Mouse (Mus musculus): Measurements from ENCODE around the gene Mrpl17. TPM values are rescaled to one million over a fixed set of nuclear protein-coding genes. Genes with fewer than 3 reads are reported as not detected.

Mrpl17 gene
- polyA plus RNA-seq, 1 experiment = 554 TPM

DNA sequence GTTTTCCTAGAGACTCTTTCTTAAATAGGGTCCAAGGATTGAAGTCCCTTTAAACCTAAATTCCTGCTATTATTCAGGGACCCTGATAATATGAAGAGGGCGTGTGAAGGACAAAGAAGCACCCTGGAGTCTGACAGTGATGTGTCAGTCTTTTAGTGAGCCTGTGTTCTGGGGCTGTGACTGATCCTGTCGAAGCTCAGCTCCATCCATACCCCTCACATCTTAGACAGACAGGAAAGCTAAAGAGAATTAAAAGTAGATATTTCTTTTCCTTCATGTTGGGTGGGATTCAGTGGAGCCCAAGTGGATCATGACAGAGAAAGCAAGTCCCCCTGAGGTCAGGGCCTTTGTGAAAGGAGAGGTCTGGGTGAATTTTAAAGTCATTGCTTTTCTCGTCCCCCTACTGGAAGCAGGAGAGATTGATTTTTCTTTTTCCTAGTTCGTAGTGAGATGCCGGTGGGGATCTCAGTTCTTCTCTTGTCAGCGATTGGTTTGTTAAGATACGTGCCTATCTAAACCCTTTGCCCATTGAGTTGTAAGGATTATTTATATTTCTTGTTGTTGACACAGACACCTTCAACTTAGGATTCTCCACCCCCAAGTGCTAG lies 15.0 kb downstream of the Mrpl17 start:
- Histone ChIP-seq H3K79me3 (ENCODE audit: low read depth) (no peaks in the 10 kb centered on the region), H3ac (ENCODE audit: control insufficient read depth, insufficient read length, low read depth) (no peak overlapping the region), H3K4me3 (ENCODE audit: insufficient read depth, poor library complexity, severe bottlenecking) (no peak overlapping the region), H3K79me2 (ENCODE audit: control insufficient read depth, insufficient read depth) (no peaks in the 10 kb centered on the region), H3K36me3 (ENCODE audit: control insufficient read depth, insufficient read depth) (no peaks in the 10 kb centered on the region), H3K27me3 (ENCODE audit: control insufficient read depth, insufficient read depth, insufficient read length) (peaks cover 4% of the 10 kb centered on the region)
- TF ChIP-seq MAX (IDR thresholded peaks at IDR 0.05) = no peak

DNA sequence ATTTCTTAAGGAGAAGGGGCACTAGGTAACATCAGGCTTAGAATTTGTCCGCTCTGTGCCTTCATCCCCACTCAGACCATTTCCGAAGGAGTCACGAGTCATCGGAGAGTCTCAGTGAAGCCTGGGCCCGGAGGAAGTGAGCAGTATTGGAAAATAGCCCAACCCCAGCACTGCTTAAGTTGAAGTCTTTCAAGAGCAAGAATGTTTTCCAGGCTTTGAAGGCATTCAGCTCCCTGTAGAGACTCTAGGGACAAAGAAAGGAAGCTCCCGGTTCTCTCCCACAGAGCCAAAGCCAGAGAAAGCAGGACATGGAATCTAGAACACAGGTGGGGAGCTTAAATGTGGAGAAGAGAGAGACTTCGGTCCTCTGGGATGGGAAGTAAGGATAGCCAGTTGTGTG lies 17.2 kb downstream of the Mrpl17 start:
- no peaks in the 10 kb centered on the region for H3K36me3 ChIP-seq (ENCODE audit: control insufficient read depth, insufficient read depth)
- no peaks in the 10 kb centered on the region for H3K79me2 ChIP-seq (ENCODE audit: control insufficient read depth, insufficient read depth)
- H3ac ChIP-seq (ENCODE audit: control insufficient read depth, insufficient read length, low read depth) = no peak overlapping the region
- no peaks in the 10 kb centered on the region for H3K27me3 ChIP-seq (ENCODE audit: control insufficient read depth, insufficient read depth, insufficient read length)
- H3K79me3 ChIP-seq (ENCODE audit: low read depth) = no peaks in the 10 kb centered on the region
- H3K4me3 ChIP-seq (ENCODE audit: insufficient read depth, poor library complexity, severe bottlenecking) = no peak overlapping the region
- TF ChIP-seq CTCF (IDR thresholded peaks at IDR 0.05; ENCODE audit: control insufficient read depth, insufficient read depth, insufficient read length) = no peak
- TF ChIP-seq MAX (IDR thresholded peaks at IDR 0.05) = no peak
- no peak for TF ChIP-seq CEBPB (IDR thresholded peaks at IDR 0.05; ENCODE audit: low read depth)
- TF ChIP-seq MYOD1 (IDR thresholded peaks at IDR 0.05; ENCODE audit: control insufficient read depth, insufficient read length, low read depth) = no peak
- no peak for TF ChIP-seq FOSL1 (IDR thresholded peaks at IDR 0.05; ENCODE audit: insufficient read depth, low read length, poor library complexity, severe bottlenecking)

DNA sequence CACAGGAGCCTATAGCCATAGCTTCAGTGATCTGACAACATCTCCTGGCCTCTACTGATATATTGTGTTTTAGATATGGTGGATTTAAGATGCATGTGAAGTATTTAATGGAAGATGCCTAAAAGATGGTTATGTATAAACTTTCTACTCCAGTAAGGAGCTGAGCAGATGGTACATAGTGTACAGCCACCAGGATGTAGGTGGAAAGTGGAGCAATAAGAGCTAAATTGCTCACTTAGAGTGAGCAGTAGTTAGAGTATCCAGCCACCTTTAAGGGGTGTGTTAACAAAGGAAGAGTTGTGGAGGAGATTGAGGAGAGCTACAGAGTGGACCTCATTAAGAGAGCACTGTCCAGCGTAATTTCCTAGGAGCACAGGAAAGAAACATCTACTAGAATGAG lies 19.8 kb downstream of the Mrpl17 start:
- Histone ChIP-seq H3K79me3 (ENCODE audit: low read depth) (no peaks in the 10 kb centered on the region), H3K79me2 (ENCODE audit: control insufficient read depth, insufficient read depth) (no peaks in the 10 kb centered on the region), H3ac (ENCODE audit: control insufficient read depth, insufficient read length, low read depth) (no peak overlapping the region), H3K4me3 (ENCODE audit: insufficient read depth, poor library complexity, severe bottlenecking) (no peak overlapping the region), H3K27me3 (ENCODE audit: control insufficient read depth, insufficient read depth, insufficient read length) (peaks cover 6% of the 10 kb centered on the region), H3K36me3 (ENCODE audit: control insufficient read depth, insufficient read depth) (no peaks in the 10 kb centered on the region)
- TF ChIP-seq USF1 (IDR thresholded peaks at IDR 0.05; ENCODE audit: low read depth) (no peak), CTCF (IDR thresholded peaks at IDR 0.05; ENCODE audit: control insufficient read depth, insufficient read depth, insufficient read length) (no peak), MAX (IDR thresholded peaks at IDR 0.05) (no peak), FOSL1 (IDR thresholded peaks at IDR 0.05; ENCODE audit: insufficient read depth, low read length, poor library complexity, severe bottlenecking) (no peak), MYOG (IDR thresholded peaks at IDR 0.05; ENCODE audit: control insufficient read depth, extremely low read depth, insufficient read length) (no peak), CEBPB (IDR thresholded peaks at IDR 0.05; ENCODE audit: low read depth) (no peak), MYOD1 (IDR thresholded peaks at IDR 0.05; ENCODE audit: control insufficient read depth, insufficient read length, low read depth) (no peak)

DNA sequence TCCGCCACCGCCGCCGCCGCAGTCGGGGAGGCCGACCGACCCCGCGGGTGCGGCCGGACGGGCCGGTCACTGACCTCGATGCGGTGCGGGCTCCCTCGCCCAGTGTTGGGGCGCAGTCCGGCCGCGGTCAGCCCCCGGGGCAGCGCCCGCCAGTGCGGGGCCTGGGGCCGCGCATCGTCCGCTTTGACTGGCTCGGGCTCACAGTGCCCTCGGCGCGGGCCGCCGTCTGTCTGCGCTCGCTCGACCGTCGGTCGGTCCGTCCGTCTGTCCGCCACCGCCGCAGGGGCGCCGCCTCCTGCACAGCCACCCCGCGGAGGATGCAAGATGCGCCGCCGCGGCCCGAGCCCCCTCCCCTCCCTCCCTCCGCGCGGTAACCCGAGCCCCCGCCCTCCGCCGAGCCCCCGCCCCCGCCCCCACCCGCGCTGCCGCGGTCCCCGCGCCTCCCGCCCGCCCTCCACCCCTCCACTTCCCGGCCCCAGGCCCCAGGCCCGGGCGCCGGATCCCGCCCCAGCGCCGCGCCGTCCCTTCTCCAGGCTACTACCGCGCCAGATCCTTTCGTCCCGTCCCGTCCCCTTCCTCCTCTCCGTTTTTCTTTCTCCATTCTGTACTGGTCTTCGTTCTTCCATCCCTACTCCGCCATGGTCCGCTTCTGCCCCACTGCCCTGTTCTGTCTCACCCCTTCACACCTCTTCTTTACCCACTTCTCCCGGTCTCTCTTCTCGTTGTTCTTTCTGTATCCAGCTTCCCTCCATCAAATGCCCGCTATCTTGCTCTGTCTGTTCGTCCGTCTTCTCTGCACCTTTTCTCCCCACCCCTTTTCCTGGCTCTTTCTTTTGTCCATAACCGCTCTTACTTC lies 23.4 kb downstream of the Mrpl17 start, which contains the start of gene Dchs1:
Gene Dchs1, minus strand, starts transcription at position 370 of the 856 bp plus-strand sequence.
- H3K27me3 ChIP-seq (ENCODE audit: control insufficient read depth, insufficient read depth, insufficient read length) = peaks cover 6% of the 10 kb centered on the region
- TF ChIP-seq MAX (IDR thresholded peaks at IDR 0.05) (no peak), MYOG (IDR thresholded peaks at IDR 0.05; ENCODE audit: control insufficient read depth, extremely low read depth, insufficient read length) (no peak), FOSL1 (IDR thresholded peaks at IDR 0.05; ENCODE audit: insufficient read depth, low read length, poor library complexity, severe bottlenecking) (no peak), CTCF (IDR thresholded peaks at IDR 0.05; ENCODE audit: control insufficient read depth, insufficient read depth, insufficient read length) (no peak), USF1 (IDR thresholded peaks at IDR 0.05; ENCODE audit: low read depth) (no peak), MYOD1 (IDR thresholded peaks at IDR 0.05; ENCODE audit: control insufficient read depth, insufficient read length, low read depth) (no peak), CEBPB (IDR thresholded peaks at IDR 0.05; ENCODE audit: low read depth) (no peak)
- no peaks in the 10 kb centered on the region for H3K79me2 ChIP-seq (ENCODE audit: control insufficient read depth, insufficient read depth)
- no peaks in the 10 kb centered on the region for H3K79me3 ChIP-seq (ENCODE audit: low read depth)
- H3K36me3 ChIP-seq (ENCODE audit: control insufficient read depth, insufficient read depth) = no peaks in the 10 kb centered on the region
- peak within 1 kb of the TSS; percentile 6 for H3K4me3 ChIP-seq (ENCODE audit: insufficient read depth, poor library complexity, severe bottlenecking)
- H3ac ChIP-seq (ENCODE audit: control insufficient read depth, insufficient read length, low read depth) = peak within 1 kb of the TSS; percentile 31

DNA sequence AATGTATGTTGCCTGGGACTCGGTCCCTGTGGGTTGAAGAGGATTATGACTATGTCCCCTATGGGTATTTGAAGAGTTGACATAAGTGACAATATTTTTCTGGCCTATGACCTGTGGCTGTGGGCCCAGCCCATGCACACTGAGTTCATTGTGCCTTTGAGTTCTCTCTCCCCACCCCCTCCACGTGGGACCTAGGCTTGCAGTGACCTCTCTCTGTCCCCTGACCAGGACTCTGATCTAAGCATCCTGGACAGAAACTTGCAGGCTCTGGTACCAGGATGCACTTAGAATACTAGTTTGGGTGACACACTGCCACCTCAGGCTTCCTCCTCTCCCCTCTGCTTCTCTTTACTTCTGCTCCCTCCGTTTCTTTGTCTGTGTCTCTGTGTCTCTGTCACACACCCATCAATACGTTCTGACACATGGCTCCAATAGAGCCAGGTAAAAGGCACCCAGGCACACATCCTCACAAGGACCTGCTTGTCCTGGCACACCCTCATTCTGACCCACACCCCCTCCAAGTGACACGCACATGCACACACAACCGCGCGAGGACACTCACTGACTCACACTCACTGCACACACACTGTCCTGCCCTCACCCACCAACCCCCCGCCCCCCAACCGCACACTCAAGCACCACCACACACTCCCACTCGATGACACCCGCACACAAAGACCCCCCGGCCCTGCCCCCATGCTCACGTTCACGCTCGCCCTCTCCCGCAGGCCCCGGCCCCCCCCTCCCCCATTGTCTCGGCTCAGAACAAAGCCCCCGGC lies 24.2 kb downstream of the Mrpl17 start:
- Histone ChIP-seq H3K79me2 (ENCODE audit: control insufficient read depth, insufficient read depth) (no peaks in the 10 kb centered on the region), H3K79me3 (ENCODE audit: low read depth) (no peaks in the 10 kb centered on the region), H3ac (ENCODE audit: control insufficient read depth, insufficient read length, low read depth) (no peak overlapping the region), H3K27me3 (ENCODE audit: control insufficient read depth, insufficient read depth, insufficient read length) (peaks cover 6% of the 10 kb centered on the region), H3K4me3 (ENCODE audit: insufficient read depth, poor library complexity, severe bottlenecking) (no peak overlapping the region), H3K36me3 (ENCODE audit: control insufficient read depth, insufficient read depth) (no peaks in the 10 kb centered on the region)
- TF ChIP-seq MAX (IDR thresholded peaks at IDR 0.05) (no peak), MYOD1 (IDR thresholded peaks at IDR 0.05; ENCODE audit: control insufficient read depth, insufficient read length, low read depth) (no peak), FOSL1 (IDR thresholded peaks at IDR 0.05; ENCODE audit: insufficient read depth, low read length, poor library complexity, severe bottlenecking) (no peak), CTCF (IDR thresholded peaks at IDR 0.05; ENCODE audit: control insufficient read depth, insufficient read depth, insufficient read length) (no peak), MYOG (IDR thresholded peaks at IDR 0.05; ENCODE audit: control insufficient read depth, extremely low read depth, insufficient read length) (no peak), CEBPB (IDR thresholded peaks at IDR 0.05; ENCODE audit: low read depth) (no peak), USF1 (IDR thresholded peaks at IDR 0.05; ENCODE audit: low read depth) (no peak)

All from C2C12 (cell line).